Mouse (Mus musculus): ENCODE measurements around the gene Bpifa2. TPM values are rescaled to one million over a fixed set of nuclear protein-coding genes. Genes with fewer than 3 reads are reported as not detected.

The Bpifa2 gene
- not detected for polyA plus RNA-seq (2015; fragmentation: Illumina TruSeq; extraction: RNeasy Lipid Tissue Mini Kit (QIAGEN cat#74804); ENCODE audit: insufficient read depth, low replicate concordance)

GRCm38 (mm10) chr2:154007965-154008364 is at the start of gene Bpifa2:
Bpifa2 (plus strand) TSS chr2:154008265.

DNA sequence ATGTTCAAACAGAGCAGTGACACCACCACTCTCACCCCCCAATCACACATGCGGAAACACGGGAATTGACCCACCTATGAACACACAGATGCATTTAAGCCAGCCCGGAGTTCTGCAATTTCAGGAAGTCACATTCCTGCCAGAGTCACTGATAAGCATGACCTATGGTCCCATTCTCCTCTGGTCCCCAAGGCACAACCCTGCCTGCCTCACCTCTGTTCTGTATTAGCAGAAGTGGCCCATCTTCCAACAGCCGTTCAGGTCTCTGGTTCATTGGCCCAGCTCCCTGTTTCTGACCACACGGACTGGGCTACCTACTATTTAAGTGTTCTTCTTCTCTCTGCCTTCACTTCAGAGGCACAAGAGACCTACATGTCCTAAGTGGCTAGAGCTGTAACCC is 33.5 kb upstream of the Bpifa2 start, which contains the start of gene Bpifa6:
Bpifa6 (plus strand) TSS at position 364 of the 400 bp plus-strand sequence.

Other genes with a start within 250 kb of the Bpifa2 start
- 0.17 TPM for gene Efcab8, start 228.3 kb upstream of the Bpifa2 start, polyA plus RNA-seq (2015; fragmentation: Illumina TruSeq; extraction: RNeasy Lipid Tissue Mini Kit (QIAGEN cat#74804); ENCODE audit: insufficient read depth, low replicate concordance)
- gene Sun5, start 137.2 kb upstream of the Bpifa2 start, polyA plus RNA-seq (2015; fragmentation: Illumina TruSeq; extraction: RNeasy Lipid Tissue Mini Kit (QIAGEN cat#74804); ENCODE audit: insufficient read depth, low replicate concordance) = not detected
- gene Bpifb2, start 133.2 kb upstream of the Bpifa2 start, polyA plus RNA-seq (2015; fragmentation: Illumina TruSeq; extraction: RNeasy Lipid Tissue Mini Kit (QIAGEN cat#74804); ENCODE audit: insufficient read depth, low replicate concordance) = not detected
- not detected for gene Bpifb6, start 107.9 kb upstream of the Bpifa2 start, polyA plus RNA-seq (2015; fragmentation: Illumina TruSeq; extraction: RNeasy Lipid Tissue Mini Kit (QIAGEN cat#74804); ENCODE audit: insufficient read depth, low replicate concordance)
- gene Bpifb3, start 90.0 kb upstream of the Bpifa2 start, polyA plus RNA-seq (2015; fragmentation: Illumina TruSeq; extraction: RNeasy Lipid Tissue Mini Kit (QIAGEN cat#74804); ENCODE audit: insufficient read depth, low replicate concordance) = not detected
- gene Bpifb4, start 70.1 kb upstream of the Bpifa2 start, polyA plus RNA-seq (2015; fragmentation: Illumina TruSeq; extraction: RNeasy Lipid Tissue Mini Kit (QIAGEN cat#74804); ENCODE audit: insufficient read depth, low replicate concordance) = not detected
- not detected for gene Bpifa6, start 33.3 kb upstream of the Bpifa2 start, polyA plus RNA-seq (2015; fragmentation: Illumina TruSeq; extraction: RNeasy Lipid Tissue Mini Kit (QIAGEN cat#74804); ENCODE audit: insufficient read depth, low replicate concordance)
- gene Bpifa3, start 122.1 kb downstream of the Bpifa2 start, polyA plus RNA-seq (2015; fragmentation: Illumina TruSeq; extraction: RNeasy Lipid Tissue Mini Kit (QIAGEN cat#74804); ENCODE audit: insufficient read depth, low replicate concordance) = not detected
- gene Bpifa1, start 134.6 kb downstream of the Bpifa2 start, polyA plus RNA-seq (2015; fragmentation: Illumina TruSeq; extraction: RNeasy Lipid Tissue Mini Kit (QIAGEN cat#74804); ENCODE audit: insufficient read depth, low replicate concordance) = not detected
- not detected for gene Bpifa5, start 154.3 kb downstream of the Bpifa2 start, polyA plus RNA-seq (2015; fragmentation: Illumina TruSeq; extraction: RNeasy Lipid Tissue Mini Kit (QIAGEN cat#74804); ENCODE audit: insufficient read depth, low replicate concordance)
- not detected for gene Bpifb1, start 182.6 kb downstream of the Bpifa2 start, polyA plus RNA-seq (2015; fragmentation: Illumina TruSeq; extraction: RNeasy Lipid Tissue Mini Kit (QIAGEN cat#74804); ENCODE audit: insufficient read depth, low replicate concordance)
- gene Bpifb5, start 215.5 kb downstream of the Bpifa2 start, polyA plus RNA-seq (2015; fragmentation: Illumina TruSeq; extraction: RNeasy Lipid Tissue Mini Kit (QIAGEN cat#74804); ENCODE audit: insufficient read depth, low replicate concordance) = not detected
- gene Bpifb9a, start 249.6 kb downstream of the Bpifa2 start, polyA plus RNA-seq (2015; fragmentation: Illumina TruSeq; extraction: RNeasy Lipid Tissue Mini Kit (QIAGEN cat#74804); ENCODE audit: insufficient read depth, low replicate concordance) = not detected

All from spleen, adult 10 weeks (tissue).